Mouse (Mus musculus) inflammation-experienced regulatory T-cells, adult 6 months (primary cell): Measurements from ENCODE around the gene Abhd10. TPM values are rescaled to one million over a fixed set of nuclear protein-coding genes. Genes with fewer than 3 reads are reported as not detected.
A peak's percentile ranks its signal among the peaks of the same experiment; 100 is the strongest.

Source experiments
- ATAC-seq: one replicate; pipeline ENCODE4 v1.8.0; 2017
- polyA plus RNA-seq, 3 experiments: library from polyadenylated mRNA; unstranded; fragments of 100-300 nt; shearing (Covaris generic); gene quantifications; one replicate each; pipeline ENCODE4 v1.2.1; 2017

Gene Abhd10
- polyA plus RNA-seq, 3 experiments from 2014 or later: 22.7 to 25.9 (median 24.1) TPM

- peak; percentile 65 for ATAC-seq
Observed at GRCm38 (mm10) chr16:45724061-45724741, 18.6 kb downstream of the Abhd10 start, which contains the start of gene Tagln3. Tagln3 (minus strand) TSS chr16:45724608.

DNA sequence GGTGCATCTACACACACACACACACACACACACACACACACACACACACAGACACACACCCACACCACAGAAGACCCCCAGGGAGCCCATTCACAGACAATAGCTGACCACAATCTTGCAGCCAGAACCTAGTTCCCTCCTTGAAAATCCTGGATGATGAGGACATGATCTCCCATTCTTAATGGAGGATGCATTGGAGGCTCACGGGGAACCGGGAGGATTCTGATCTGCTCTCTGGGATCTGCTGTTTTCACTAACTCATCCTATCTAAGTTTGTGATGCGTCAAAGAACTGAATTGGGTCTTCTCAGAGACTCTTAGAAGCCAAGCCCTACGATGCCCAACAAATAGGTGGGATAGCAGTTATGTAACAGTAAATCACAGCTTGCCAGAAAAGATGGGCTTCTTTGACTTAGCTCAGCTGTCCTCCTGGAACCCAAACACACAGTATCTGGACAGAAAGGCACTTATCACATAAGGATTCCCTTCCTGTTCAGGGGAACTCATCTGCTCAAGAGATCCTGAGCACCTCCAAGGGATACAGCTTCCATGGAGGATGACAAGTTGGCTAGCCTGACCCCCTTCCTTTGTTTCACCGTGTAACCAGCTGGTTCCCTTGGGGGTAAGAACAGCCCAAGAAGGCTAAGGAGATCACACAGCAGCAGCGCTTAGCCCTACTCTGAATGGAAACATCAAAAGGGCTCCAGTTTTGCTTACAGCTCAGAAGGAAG is 19.4 kb downstream of the Abhd10 start:
- ATAC-seq: no peak

- ATAC-seq: no peak
Observed at GRCm38 (mm10) chr16:45722460-45722951, 20.2 kb downstream of the Abhd10 start.

GRCm38 (mm10) chr16:45720022-45720630 is 22.6 kb downstream of the Abhd10 start:
- no peak for ATAC-seq

- no peak for ATAC-seq
Observed at GRCm38 (mm10) chr16:45718296-45718695, 24.5 kb downstream of the Abhd10 start.

- no peak for ATAC-seq
Observed at GRCm38 (mm10) chr16:45714489-45715150, 28.1 kb downstream of the Abhd10 start.

GRCm38 (mm10) chr16:45713878-45714277 is 28.9 kb downstream of the Abhd10 start:
- no peak for ATAC-seq

DNA sequence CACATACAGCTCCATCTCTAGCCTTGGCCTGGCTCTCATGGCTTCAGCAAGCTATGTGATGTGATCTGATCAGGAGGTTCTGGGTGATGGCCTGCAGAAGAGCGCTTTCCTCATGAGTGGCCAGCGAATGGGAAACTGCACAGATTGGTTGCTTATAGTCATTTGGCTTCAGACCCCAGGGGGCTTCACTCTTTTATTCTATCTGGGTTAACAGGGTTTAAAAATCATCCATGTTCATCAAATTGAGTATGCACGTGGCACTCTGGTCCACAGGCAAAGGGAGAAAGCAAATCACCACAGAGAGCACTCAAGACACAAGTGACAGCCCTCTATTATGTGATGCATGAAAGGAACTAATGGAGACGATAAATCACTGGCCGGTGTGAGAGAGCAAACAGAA is 29.5 kb downstream of the Abhd10 start:
- no peak for ATAC-seq

GRCm38 (mm10) chr16:45711263-45711662 is 31.5 kb downstream of the Abhd10 start:
- ATAC-seq: no peak

- no peak for ATAC-seq
Observed at GRCm38 (mm10) chr16:45699301-45699700, 43.5 kb downstream of the Abhd10 start.

DNA sequence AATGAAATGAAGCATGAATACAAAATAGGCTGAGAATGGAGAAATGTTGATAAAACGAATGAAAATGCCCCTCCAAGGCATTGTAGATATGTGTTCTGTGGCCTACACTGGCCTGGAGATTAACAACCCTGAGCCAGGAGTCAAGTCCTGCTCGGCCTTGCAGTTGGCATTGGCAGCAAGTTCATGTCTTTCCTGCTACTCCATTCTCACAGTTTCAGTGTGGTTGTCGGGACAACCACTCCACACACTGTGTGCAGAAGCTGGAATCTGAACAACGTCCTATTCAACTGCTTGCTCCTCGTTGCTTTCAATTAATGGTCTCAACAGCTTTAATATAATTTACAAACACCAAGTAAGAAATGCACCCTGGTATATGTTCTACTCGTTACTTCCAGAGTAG is 44.8 kb downstream of the Abhd10 start:
- ATAC-seq: no peak

- ATAC-seq: no peak
Observed at GRCm38 (mm10) chr16:45695445-45696160, 47.2 kb downstream of the Abhd10 start.

GRCm38 (mm10) chr16:45693558-45693957 is 49.2 kb downstream of the Abhd10 start, which contains the start of gene Tmprss7:
Tmprss7 (minus strand) TSS chr16:45693658.
- ATAC-seq: no peak

DNA sequence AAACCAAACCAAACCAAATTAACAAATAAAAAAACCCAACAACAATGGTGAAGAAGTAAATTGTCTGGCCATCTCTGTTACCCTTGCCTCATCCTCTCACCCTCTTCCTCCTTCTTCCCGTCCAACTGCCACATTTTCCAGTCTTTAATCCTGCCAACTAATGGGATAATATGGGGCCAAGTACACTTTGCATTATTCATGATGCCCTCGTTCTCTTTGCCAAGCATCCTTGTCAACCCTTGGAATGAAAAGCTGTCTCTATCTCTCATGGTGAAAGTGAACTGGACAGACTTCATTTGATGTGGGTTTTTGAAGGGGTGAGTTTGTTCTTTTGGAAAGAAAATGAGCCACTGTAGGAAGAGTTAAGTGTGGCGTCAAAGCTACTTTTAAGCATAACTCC is 49.9 kb downstream of the Abhd10 start:
- no peak for ATAC-seq

- ATAC-seq: peak; percentile 100
Observed at GRCm38 (mm10) chr16:45690178-45690577, 52.6 kb downstream of the Abhd10 start.

GRCm38 (mm10) chr16:45686833-45687232 is 55.9 kb downstream of the Abhd10 start:
- no peak for ATAC-seq

GRCm38 (mm10) chr16:45685295-45685694 is 57.5 kb downstream of the Abhd10 start:
- no peak for ATAC-seq

DNA sequence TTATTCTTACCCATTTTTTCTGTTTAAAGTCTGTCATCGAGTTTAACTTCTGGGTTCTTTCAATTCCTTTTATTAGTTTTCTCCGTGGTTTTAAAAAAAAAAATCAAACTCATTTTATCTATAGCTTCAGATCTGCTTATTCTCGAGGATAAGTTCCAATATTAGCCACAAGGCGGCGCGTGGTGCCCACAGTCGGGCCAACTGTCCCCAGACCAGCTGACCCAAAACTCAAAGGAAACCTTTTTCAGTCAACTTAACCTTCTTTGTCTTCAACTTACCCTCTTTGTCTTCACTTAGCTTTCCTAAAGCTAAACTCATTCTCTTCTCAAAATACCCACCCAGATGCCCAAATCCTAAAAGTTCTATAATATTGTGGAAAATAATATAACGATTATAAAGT is 57.9 kb downstream of the Abhd10 start:
- ATAC-seq: peak; percentile 68
